Mouse (Mus musculus): Measurements from ENCODE around the gene Snrpd3.
"Not testable (repeated sequence)": the region's sequence is repeated elsewhere in the genome, so short reads cannot be mapped to it uniquely, and the experiment has no call there.

Gene Snrpd3

GRCm38 (mm10) chr10:75517073-75517757 is at the start of gene Snrpd3:
Snrpd3 (plus strand) TSS chr10:75517551.
- peak; percentile 95 to 98 for DNase-seq

GRCm38 (mm10) chr10:75473411-75473810 is 43.9 kb upstream of the Snrpd3 start:
- DNase-seq, result no peak

- no peak for DNase-seq
Observed at GRCm38 (mm10) chr10:75474571-75474970, 42.8 kb upstream of the Snrpd3 start.

- not testable (repeated sequence) for DNase-seq
Observed at GRCm38 (mm10) chr10:75475139-75475850, 42.1 kb upstream of the Snrpd3 start.

- DNase-seq, result no peak
Observed at GRCm38 (mm10) chr10:75477034-75477433, 40.3 kb upstream of the Snrpd3 start.

- no peak for DNase-seq
Observed at GRCm38 (mm10) chr10:75479955-75480354, 37.4 kb upstream of the Snrpd3 start.

DNA sequence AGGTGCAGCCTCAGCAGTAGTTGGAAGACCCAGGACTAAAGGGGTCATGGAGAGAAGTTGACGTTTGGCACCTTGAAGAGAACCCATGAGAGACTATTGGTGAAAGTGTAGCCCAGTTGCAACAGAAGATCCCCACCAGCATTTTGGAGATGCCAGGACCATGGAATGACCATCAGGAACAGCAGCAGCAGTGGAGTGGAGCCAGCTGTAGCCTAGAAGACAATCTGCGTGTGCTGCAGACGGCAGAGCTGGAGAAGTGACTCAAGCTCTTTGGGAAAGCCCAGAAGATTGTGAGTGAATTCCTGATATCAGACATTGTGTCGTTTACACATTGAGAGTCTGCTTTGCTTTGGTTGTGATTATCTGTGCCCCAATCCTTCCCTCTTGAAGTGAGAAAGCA is 35.6 kb upstream of the Snrpd3 start:
- no peak for DNase-seq

DNA sequence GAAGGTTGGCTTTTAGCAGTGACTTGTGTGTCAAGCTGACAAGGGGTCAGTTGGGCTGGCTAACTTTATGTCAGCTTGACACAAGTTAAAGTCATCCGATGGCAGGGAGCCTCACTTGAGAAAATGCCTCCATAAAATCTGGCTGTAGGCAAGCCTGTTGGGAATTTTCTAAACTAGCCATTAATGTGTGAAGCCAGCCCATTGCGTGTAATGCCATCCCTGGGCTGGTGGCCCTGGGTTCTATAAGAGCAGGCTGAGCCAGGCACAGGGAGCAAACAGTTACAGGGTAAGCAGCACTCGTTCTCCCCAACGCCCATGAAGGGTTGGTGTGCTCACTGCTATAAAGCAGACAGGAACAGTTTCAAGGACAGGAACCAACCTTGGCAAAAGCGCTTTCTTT is 35.1 kb upstream of the Snrpd3 start:
- DNase-seq, result no peak

- DNase-seq, result no peak
Observed at GRCm38 (mm10) chr10:75482919-75483483, 34.4 kb upstream of the Snrpd3 start.

DNA sequence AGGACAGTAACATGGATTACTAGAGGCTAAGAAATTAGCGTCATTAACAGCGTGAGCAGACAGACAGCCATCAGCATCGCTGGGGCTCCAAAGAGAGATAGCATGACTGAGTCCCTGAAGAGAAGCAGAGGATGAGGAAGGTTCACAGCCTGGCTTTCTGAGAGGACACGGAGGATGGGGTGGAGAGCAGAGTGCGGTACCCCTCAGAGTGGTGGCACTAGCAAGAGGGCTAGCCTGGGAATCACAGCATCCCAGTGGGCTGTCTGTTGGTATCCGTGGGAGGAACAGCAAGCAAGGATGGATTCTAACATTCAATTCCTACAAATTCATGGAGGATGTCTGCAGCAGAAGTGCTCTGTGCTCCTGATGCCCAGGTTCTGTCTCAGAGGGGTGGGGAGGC is 33.3 kb upstream of the Snrpd3 start:
- no peak for DNase-seq

DNA sequence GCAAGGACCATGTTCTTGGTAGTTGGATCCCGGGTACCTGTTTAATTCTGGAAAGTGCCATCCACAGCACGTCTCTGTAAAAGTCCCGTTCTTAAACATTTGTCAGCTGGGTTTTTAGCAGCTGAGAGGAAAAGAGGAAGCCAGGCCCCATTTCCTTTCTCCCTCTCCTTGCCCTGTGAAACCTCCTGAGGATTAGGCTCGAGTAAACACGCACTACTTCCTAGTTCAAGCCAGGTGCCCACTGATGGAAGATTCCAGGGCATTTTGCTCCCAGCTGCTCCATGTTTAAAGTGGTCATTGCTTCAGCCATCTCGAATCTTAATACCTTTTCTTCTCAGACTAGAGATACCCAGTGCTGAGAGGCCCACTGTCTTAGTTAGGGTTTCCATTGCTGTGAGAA is 32.6 kb upstream of the Snrpd3 start:
- no peak for DNase-seq

DNA sequence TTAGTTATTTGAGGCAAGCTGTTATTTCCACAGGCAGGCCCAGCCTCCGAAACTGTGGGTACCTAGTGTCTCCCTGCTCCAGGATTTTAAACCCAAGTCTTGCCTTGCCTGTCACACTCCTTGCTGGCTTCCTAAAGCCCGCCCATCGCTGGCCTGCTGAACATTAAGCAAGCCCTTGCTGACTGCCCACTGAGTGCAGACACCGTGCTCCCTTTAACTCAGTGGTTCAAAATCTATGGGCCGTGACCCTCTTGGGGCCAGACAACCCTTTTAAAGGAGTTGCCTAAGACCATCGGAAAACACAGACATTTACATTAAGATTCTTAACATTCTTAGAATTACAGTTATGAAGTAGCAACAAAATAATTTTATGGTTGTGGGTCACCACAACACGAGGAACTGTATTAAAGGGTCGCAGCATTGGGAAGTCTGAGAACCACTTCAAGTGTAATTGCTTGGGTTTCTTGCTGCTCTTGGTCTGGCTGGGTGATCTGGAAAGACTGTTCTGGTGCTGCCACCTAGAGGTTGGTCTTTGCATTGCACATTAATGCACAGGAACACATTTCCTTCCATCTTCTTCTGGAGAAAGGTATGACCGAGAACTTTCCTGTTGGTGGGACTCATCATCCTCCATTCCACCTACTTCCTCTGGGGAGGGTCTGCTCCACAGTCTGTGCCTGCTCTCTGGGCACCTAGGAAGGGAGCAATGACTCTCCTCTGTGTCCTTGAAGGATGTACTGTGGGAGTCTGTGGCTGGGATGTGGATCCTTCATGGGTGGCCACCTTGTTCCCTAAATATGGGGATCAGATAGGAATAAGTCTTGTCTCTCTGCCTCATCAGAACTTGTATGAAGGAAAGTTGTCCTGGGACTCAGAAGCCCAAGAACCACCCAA is 31.0 kb upstream of the Snrpd3 start:
- peak; percentile 80 to 92 for DNase-seq

GRCm38 (mm10) chr10:75487131-75487530 is 30.2 kb upstream of the Snrpd3 start:
- no peak for DNase-seq

DNA sequence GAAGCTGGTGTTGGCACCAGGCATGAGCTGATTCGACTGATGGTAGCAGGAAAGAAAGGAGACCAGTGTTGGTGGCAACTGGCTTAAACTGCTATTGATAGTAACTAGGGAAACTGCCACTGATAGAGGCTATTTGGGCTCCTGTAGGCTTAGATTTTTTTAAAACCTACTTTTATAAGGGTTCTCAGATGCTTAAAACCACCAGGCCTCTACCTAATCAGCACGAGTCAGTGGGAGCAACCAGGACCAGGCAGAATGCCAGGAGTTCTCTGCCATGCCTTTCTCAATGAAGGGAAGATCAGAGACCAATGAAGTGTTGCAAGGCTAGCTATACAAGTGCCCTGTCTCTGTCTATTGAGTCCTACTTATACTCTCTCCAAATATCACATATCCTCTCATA is 27.8 kb upstream of the Snrpd3 start:
- DNase-seq, result no peak

DNA sequence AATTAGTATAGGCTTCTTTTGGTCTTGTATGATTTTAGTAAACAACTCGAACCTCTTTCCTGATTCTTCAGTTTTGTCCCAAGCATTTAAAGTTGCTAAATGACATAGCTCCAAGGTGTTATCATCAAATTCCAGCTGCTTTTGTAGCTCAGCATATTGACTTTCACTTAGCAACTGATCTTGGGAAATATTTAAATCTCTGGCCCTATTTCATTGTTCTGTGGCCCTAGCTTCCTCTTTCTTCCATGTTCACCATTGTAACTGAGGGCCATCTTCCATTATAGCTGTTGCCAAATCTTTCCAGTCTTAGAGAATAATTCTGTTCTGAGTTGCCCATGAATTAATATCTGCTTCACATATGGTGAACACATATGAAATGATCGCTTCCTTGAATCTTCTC is 26.6 kb upstream of the Snrpd3 start:
- DNase-seq, result no peak

GRCm38 (mm10) chr10:75491234-75491935 is 26.0 kb upstream of the Snrpd3 start:
- no peak for DNase-seq

DNA sequence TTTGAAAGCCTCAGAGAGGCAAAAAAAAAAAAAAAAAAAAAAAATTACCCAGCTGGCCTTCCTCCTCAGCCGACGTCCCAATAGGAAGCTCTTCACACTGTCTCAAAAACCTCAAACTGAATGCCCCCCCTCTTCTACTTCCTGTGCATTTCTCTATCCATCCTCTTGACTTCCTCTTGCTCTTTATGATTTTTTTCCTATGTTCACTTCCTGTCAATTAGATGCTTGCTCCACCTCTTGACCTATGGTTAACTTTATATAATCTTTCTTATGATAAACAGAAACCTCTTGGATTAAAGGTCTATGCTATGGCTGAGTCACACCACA is 25.5 kb upstream of the Snrpd3 start:
- no peak for DNase-seq

GRCm38 (mm10) chr10:75495304-75495703 is 22.0 kb upstream of the Snrpd3 start:
- peak in 1 of 2 experiments; percentile 54 for DNase-seq

DNA sequence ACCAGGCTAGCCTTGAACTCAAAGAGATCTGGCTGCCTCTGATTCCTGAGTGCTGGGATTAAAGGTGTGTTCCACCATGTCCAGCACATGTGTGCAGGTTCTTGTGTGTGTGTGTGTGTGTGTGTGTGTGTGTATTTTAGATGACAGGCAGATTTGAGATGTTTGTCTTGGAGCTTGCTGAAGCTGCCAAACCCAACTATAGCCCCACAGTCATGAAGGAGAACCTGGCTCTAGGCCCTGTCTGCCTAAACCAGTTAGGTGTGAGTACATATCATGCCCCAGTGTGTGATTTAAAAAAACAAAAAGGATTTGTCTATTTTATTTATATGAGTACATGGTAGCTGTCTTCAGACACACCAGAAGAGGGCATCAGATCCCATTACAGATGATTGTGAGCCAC is 21.4 kb upstream of the Snrpd3 start:
- DNase-seq, result no peak

DNA sequence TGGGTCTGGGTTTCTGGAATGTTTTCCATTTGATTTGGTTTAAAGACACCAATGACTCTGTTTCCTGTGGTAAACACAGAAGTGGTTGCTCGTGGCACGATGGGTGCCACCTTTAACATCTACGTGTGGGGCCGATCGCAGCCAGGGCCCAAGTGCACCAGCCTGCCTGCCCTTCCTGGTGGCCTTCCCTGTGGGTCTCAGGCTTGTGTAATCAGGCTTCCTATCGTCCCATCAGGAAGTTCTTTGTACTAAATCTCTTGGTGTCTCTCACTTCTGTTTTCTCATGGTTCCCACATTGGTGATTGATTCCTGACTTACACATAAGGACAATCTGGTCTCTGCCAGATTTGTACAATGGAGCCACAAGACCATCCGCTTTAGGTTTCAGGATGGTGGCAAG is 18.1 kb upstream of the Snrpd3 start:
- not testable (repeated sequence) for DNase-seq

DNA sequence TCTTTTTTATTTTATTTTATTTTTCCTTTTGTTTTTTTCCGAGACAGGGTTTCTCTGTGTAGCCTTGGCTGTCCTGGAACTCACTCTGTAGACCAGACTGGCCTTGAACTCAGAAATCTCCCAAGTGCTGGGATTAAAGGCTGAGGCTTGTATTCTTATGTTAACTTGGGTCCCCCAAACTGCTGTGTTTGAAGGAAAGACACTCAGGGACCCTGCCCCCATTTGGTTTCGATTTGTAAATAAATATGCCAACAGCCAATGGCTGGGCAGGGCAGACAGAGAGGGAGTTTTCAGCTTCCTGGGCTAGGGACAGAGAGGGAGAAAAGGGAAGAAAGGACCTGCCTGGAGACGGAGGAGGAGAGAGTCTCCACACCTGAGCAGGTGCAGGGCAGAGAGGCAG is 17.6 kb upstream of the Snrpd3 start:
- DNase-seq, result no peak

- no peak for DNase-seq
Observed at GRCm38 (mm10) chr10:75500345-75500744, 17.0 kb upstream of the Snrpd3 start.

DNA sequence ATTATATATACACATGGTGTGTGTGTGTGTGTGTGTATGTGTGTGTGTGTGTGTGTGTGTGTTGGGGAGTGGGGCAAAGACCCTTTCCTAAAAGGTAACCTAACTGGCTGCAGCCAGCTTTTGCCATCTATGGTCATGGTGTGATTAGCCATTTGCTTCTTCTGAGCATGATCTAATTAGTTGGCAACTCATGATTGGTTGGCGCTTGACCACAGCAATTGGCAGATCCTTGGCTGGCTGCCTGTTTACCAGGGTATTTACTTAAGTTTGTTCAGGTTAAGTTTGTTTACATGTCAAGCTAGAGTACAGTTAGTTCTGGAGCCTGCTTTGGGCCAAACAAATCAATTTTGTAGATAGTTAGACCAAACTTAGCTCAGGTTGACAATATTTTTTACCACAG is 15.7 kb upstream of the Snrpd3 start:
- DNase-seq, result peak in 1 of 2 experiments; percentile 51

Measured in kidney, postnatal 25 days (tissue).